Mouse (Mus musculus) embryonic facial prominence, embryonic 11.5 days (tissue): ENCODE data around the gene Uchl1. TPM values are rescaled to one million over a fixed set of nuclear protein-coding genes. Genes with fewer than 3 reads are reported as not detected.

Experiments used
- ATAC-seq: fragments of 200-750 bp; cut with Nextera tagmentation; replicated peaks from 2 replicates; pipeline ENCODE4 v1.8.0; 2017; ENCODE audit warnings: low read depth; ENCODE audit not compliant: insufficient number of reproducible peaks, low FRiP score, low TSS enrichment
- DNase-seq: peaks from one replicate; pipeline ENCODE4 v3.0.0-alpha.2; 2015; ENCODE audit warnings: low spot score
- H3K27ac ChIP-seq: fragments of 300-500 bp; sonication (generic); replicated peaks from 2 replicates; pipeline ENCODE4 v1.5.1; 2014; ENCODE audit warnings: mild to moderate bottlenecking, low read depth, low read length, control low read depth
- H3K27me3 ChIP-seq: fragments of 300-500 bp; sonication (generic); 2 replicates; pipeline ENCODE4 v1.6.1; 2014; ENCODE audit warnings: mild to moderate bottlenecking, low read length, moderate library complexity, mixed read lengths; ENCODE audit not compliant: control insufficient read depth, insufficient read depth
- H3K36me3 ChIP-seq: fragments of 300-500 bp; sonication (generic); replicated peaks from 2 replicates; pipeline ENCODE4 v1.6.1; 2014; ENCODE audit warnings: low read depth, mild to moderate bottlenecking, low read length, moderate library complexity, mixed read lengths; ENCODE audit not compliant: control insufficient read depth, insufficient read depth
- H3K4me1 ChIP-seq: fragments of 300-500 bp; sonication (generic); 2 replicates; pipeline ENCODE4 v1.6.1; 2014; ENCODE audit warnings: low read length, mixed read lengths; ENCODE audit not compliant: control insufficient read depth, insufficient read depth
- H3K4me2 ChIP-seq: fragments of 300-500 bp; sonication (generic); 2 replicates; pipeline ENCODE4 v1.6.1; 2014; ENCODE audit warnings: low read depth, mild to moderate bottlenecking, control low read depth, low read length, moderate library complexity
- H3K4me3 ChIP-seq: fragments of 300-500 bp; sonication (generic); 2 replicates; pipeline ENCODE4 v1.5.1; 2014; ENCODE audit warnings: low read depth, low read length, control low read depth
- H3K9ac ChIP-seq: fragments of 300-500 bp; sonication (generic); replicated peaks from 2 replicates; pipeline ENCODE4 v1.6.1; 2014; ENCODE audit warnings: mild to moderate bottlenecking, control low read depth, low read length
- H3K9me3 ChIP-seq: fragments of 300-500 bp; sonication (generic); replicated peaks from 2 replicates; pipeline ENCODE4 v1.6.1; 2016; ENCODE audit warnings: mild to moderate bottlenecking, low read length, inconsistent platforms, mixed read lengths; ENCODE audit not compliant: control insufficient read depth
- WGBS: fragments of 180-500 bp; shearing (Covaris S2); extraction: QIAGEN DNeasy Blood & Tissue Kit; methylation state at CpG from one replicate; pipeline ENCODE4 v1.1.7; 2014; 5-methylcytosine and 5-hydroxymethylcytosine counted together
- polyA plus RNA-seq: library from polyadenylated mRNA; unstranded; fragments of >200 nt; fragmentation: Nextera tagmentation; extraction: Ambion mirVana; gene quantifications from 2 replicates; pipeline ENCODE4 v1.2.1, GENCODE M21; 2014

The Uchl1 gene
- polyA plus RNA-seq, 1 experiment from 2014 or later = 181 TPM

- ATAC-seq = no peak
- Histone ChIP-seq H3K4me2 (no peak overlapping the region), H3K27me3 (no peaks in the 10 kb centered on the region), H3K4me3 (no peak overlapping the region), H3K36me3 (no peaks in the 10 kb centered on the region), H3K4me1 (no peaks in the 10 kb centered on the region), H3K9me3 (no peaks in the 10 kb centered on the region), H3K27ac (no peak overlapping the region), H3K9ac (no peak overlapping the region)
- no peak for DNase-seq
- WGBS = 87% methylated on average over 4 of the region's 4 CpGs
These were observed 17.3 kb downstream of the Uchl1 start for GRCm38 (mm10) chr5:66693231-66693630.

DNA sequence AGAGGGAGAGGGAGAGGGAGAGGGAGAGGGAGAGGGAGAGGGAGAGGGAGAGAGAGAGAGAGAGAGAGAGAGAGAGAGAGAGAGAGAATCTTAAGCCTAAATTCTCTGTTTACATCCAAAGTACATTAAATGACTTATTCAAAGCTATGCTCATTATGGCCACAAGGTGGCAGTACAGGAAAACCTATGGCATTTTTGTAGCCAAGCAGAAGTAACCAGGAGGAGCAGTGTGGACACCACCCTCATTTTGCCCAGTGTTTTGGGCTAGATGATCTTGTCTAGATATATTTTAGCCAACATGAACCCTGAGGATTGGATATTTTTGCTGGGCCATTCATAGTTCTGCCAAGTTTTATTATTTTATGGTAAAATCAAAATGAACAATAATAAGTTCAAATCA lies 21.2 kb downstream of the Uchl1 start:
- Histone ChIP-seq H3K9me3 (no peaks in the 10 kb centered on the region), H3K27ac (no peak overlapping the region), H3K27me3 (no peaks in the 10 kb centered on the region), H3K4me3 (no peak overlapping the region), H3K36me3 (no peaks in the 10 kb centered on the region), H3K9ac (no peak overlapping the region), H3K4me2 (no peak overlapping the region), H3K4me1 (no peaks in the 10 kb centered on the region)
- DNase-seq (peak; percentile 90), ATAC-seq (no peak)

DNA sequence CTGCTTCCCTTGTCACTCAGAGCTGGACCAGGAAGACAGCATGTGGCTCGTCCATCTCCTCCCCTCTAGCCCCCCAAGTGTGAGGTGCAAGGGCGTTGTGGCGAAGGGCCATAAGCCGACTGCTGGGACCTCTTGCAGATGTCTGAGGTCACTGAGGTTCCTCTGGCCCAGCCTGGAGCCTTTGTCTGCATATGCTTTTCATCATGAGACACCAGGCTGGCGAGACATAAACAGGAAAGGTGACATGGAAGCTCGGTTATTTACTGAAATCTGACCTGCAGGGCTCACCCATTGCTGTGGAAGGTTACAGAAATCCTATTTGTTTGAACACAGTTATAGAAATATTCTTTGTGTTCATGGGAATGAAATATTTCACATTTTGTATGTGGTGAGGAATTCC lies 24.0 kb downstream of the Uchl1 start:
- no peak overlapping the region for H3K4me2 ChIP-seq
- no peaks in the 10 kb centered on the region for H3K9me3 ChIP-seq
- H3K4me3 ChIP-seq = no peak overlapping the region
- WGBS = 24% methylated on average over 6 of the region's 6 CpGs
- H3K4me1 ChIP-seq = no peaks in the 10 kb centered on the region
- no peak overlapping the region for H3K27ac ChIP-seq
- ATAC-seq = no peak
- no peaks in the 10 kb centered on the region for H3K36me3 ChIP-seq
- no peaks in the 10 kb centered on the region for H3K27me3 ChIP-seq
- H3K9ac ChIP-seq = no peak overlapping the region
- DNase-seq = peak; percentile 45

DNA sequence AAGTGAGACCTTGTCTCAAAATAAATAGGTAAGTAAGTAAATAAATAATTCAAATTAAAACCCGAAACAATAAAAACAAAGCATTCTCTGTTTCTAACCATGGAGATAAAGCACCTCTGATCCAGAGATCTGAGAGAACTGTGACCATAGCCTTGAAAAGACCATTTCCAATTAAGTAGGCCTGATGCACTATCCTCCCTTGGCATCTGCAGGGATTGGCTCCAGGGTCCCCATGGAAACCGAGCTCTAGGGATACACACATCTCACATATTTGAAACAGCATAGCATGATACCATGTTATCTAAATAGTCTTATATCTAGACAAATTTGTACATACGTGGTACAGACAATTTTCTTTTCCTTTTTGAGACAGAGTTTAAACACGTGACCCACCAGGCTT lies 26.1 kb downstream of the Uchl1 start:
- Histone ChIP-seq H3K36me3 (no peaks in the 10 kb centered on the region), H3K9ac (no peak overlapping the region), H3K4me1 (no peaks in the 10 kb centered on the region), H3K4me2 (no peak overlapping the region), H3K9me3 (no peaks in the 10 kb centered on the region), H3K27me3 (no peaks in the 10 kb centered on the region), H3K4me3 (no peak overlapping the region), H3K27ac (no peak overlapping the region)
- ATAC-seq (no peak), DNase-seq (no peak)
- WGBS = 84% methylated on average over 4 of the region's 4 CpGs

GRCm38 (mm10) chr5:66703317-66704004 lies 27.6 kb downstream of the Uchl1 start:
- no peaks in the 10 kb centered on the region for H3K9me3 ChIP-seq
- no peak overlapping the region for H3K9ac ChIP-seq
- no peaks in the 10 kb centered on the region for H3K36me3 ChIP-seq
- H3K27ac ChIP-seq = no peak overlapping the region
- H3K4me3 ChIP-seq = no peak overlapping the region
- no peak overlapping the region for H3K4me2 ChIP-seq
- H3K4me1 ChIP-seq = no peaks in the 10 kb centered on the region
- 49% methylated on average over 10 of the region's 10 CpGs for WGBS
- DNase-seq (no peak), ATAC-seq (0 out of 2 replicates have a peak, but pooled peaks have one; percentile 31)
- no peaks in the 10 kb centered on the region for H3K27me3 ChIP-seq

DNA sequence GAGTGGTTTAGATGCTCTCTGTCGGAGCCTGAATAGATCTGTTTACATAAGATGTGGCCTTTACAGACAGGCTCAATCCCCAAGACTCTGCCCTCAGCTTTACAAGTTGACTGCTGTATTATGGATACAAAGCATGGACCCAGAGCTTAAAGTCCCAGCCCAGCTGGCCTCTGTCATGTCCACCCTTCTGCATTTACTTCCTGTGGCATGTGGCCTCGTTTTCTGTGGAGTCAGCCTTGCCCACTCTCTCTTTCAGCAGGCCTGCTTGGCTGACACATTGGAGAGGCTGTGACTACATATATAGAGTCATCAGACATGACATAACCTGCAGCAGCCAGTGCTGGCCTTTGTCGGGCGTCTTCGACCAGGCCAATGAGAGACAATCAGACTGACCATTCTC lies 32.0 kb downstream of the Uchl1 start:
- Histone ChIP-seq H3K9me3 (no peaks in the 10 kb centered on the region), H3K4me3 (no peak overlapping the region), H3K27me3 (no peaks in the 10 kb centered on the region), H3K27ac (no peak overlapping the region), H3K4me2 (no peak overlapping the region), H3K36me3 (no peaks in the 10 kb centered on the region), H3K4me1 (no peaks in the 10 kb centered on the region), H3K9ac (no peak overlapping the region)
- WGBS = 76% methylated on average over 5 of the region's 5 CpGs
- ATAC-seq = no peak
- DNase-seq = no peak

- WGBS = 15% methylated on average over 4 of the region's 4 CpGs
- Histone ChIP-seq H3K9ac (no peak overlapping the region), H3K4me1 (no peaks in the 10 kb centered on the region), H3K9me3 (no peaks in the 10 kb centered on the region), H3K4me2 (no peak overlapping the region), H3K27me3 (no peaks in the 10 kb centered on the region), H3K27ac (no peak overlapping the region), H3K36me3 (no peaks in the 10 kb centered on the region), H3K4me3 (no peak overlapping the region)
- ATAC-seq = no peak
- DNase-seq = peak; percentile 49
These were observed 34.6 kb downstream of the Uchl1 start for GRCm38 (mm10) chr5:66710445-66711019.

DNA sequence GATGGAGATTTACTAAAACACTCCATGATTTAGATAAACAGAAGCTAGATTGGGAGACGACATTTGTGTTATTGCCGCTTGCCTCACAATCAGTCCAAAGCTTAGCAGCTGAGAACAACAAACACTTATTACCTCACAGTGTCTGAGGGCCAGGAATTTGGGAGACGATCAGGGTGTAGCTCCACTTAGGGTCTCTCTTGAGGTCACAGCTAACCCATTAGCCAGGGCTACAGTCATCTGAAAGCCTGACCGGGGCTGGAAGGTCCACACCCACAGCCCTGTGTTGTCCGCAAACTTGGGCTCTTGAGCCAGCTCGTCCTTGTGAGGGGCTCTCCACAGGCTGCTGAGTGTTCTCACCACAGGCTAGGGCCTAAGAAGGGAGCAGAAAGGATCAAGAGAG lies 36.9 kb downstream of the Uchl1 start:
- H3K4me1 ChIP-seq = peaks cover 1% of the 10 kb centered on the region; the same call in 1 of the 2 replicates
- no peak for DNase-seq
- no peak overlapping the region for H3K4me3 ChIP-seq
- H3K9ac ChIP-seq = no peak overlapping the region
- no peak for ATAC-seq
- no peaks in the 10 kb centered on the region for H3K27me3 ChIP-seq
- H3K9me3 ChIP-seq = no peaks in the 10 kb centered on the region
- no peak overlapping the region for H3K27ac ChIP-seq
- 67% methylated on average over 6 of the region's 6 CpGs for WGBS
- H3K36me3 ChIP-seq = no peaks in the 10 kb centered on the region
- no peak overlapping the region for H3K4me2 ChIP-seq
